In genomic region chr11:79877184-79877745, GRCm38 (mm10) we compare ENCODE assay signal across 13 mouse cellular contexts.
DNase-seq lines count a peak whose midpoint lies in the region; ATAC-seq lines count a peak whose summit lies in the region.
"Had no signal": no experiment of that assay in that cellular context is flagged by ENCODE, and none has a peak within 500 bp of the region (broad histone marks: within the 10 kb centered on the region; RNA-seq: fewer than 3 reads in every experiment).

No protein-coding gene starts in this region.

- DNase-seq in adrenal gland, adult 8-10 months = peak; percentile 15
- DNase-seq in adrenal gland, postnatal 4 days (ENCODE audit: low spot score in 2 of 2) = no peak
- peak; percentile 12 to 19 for DNase-seq in left cerebral cortex, adult 18-20 months (ENCODE audit: low spot score in 2 of 2)
- no peak for DNase-seq in left cerebral cortex, postnatal 14 days (ENCODE audit: low spot score in 2 of 2)
- peak; percentile 24 for DNase-seq in skeletal muscle tissue, adult 2 months (ENCODE audit: low read depth, low spot score)
- no peak for DNase-seq in midbrain, embryonic 10.5 days (ENCODE audit: low spot score)
- no peak for DNase-seq in midbrain, embryonic 14.5 days
- DNase-seq: cerebellum, adult 8-10 months; right cerebral cortex, postnatal 25 days had no signal

- no peaks in the 10 kb centered on the region for H3K9me3 ChIP-seq in kidney, embryonic 16.5 days (ENCODE audit: low read length)
- H3K9me3 ChIP-seq in midbrain, embryonic 10.5 days (replicated peaks) = no peaks in the 10 kb centered on the region
- no peaks in the 10 kb centered on the region for H3K9me3 ChIP-seq in midbrain, embryonic 14.5 days (ENCODE audit: control insufficient read depth, low read length)
- H3K9me3 ChIP-seq: hindbrain, embryonic 13.5 days had no signal

- peaks cover 10% of the 10 kb centered on the region; the same call in 1 of the 2 replicates for H3K4me1 ChIP-seq in kidney, embryonic 16.5 days (ENCODE audit: insufficient read depth, low read length)
- H3K4me1 ChIP-seq in midbrain, embryonic 10.5 days = no peaks in the 10 kb centered on the region
- no peaks in the 10 kb centered on the region for H3K4me1 ChIP-seq in midbrain, embryonic 14.5 days (ENCODE audit: control insufficient read depth, insufficient read depth, low read length)
- H3K4me1 ChIP-seq: hindbrain, embryonic 13.5 days had no signal

- intact Hi-C loops in left cerebral cortex, postnatal 14 days (cut with DNase I) = no loop called here

- H3K36me3 ChIP-seq in kidney, embryonic 16.5 days (ENCODE audit: insufficient read depth, low read length) = no peaks in the 10 kb centered on the region
- H3K36me3 ChIP-seq in midbrain, embryonic 10.5 days = no peaks in the 10 kb centered on the region
- H3K36me3 ChIP-seq in midbrain, embryonic 14.5 days (ENCODE audit: control insufficient read depth, insufficient read depth, low read length) = no peaks in the 10 kb centered on the region
- H3K36me3 ChIP-seq: hindbrain, embryonic 13.5 days had no signal

- no peaks in the 10 kb centered on the region for H3K27me3 ChIP-seq in kidney, embryonic 16.5 days (ENCODE audit: insufficient read depth, low read length)
- no peaks in the 10 kb centered on the region for H3K27me3 ChIP-seq in midbrain, embryonic 10.5 days (ENCODE audit: low read depth, poor library complexity, severe bottlenecking)
- no peaks in the 10 kb centered on the region for H3K27me3 ChIP-seq in midbrain, embryonic 14.5 days (ENCODE audit: control insufficient read depth, insufficient read depth, low read length)
- H3K27me3 ChIP-seq: hindbrain, embryonic 13.5 days had no signal

- H3K9ac ChIP-seq in kidney, embryonic 16.5 days (replicated peaks; ENCODE audit: low read length) = no peak overlapping the region; the same call in 1 of the 2 replicates
- H3K9ac ChIP-seq in midbrain, embryonic 14.5 days (replicated peaks; ENCODE audit: low read length) = no peak overlapping the region
- H3K9ac ChIP-seq: hindbrain, embryonic 13.5 days had no signal

- H3K27ac ChIP-seq in kidney, embryonic 16.5 days (ENCODE audit: low read length) = peak overlapping the region; percentile 67
- no peak overlapping the region for H3K27ac ChIP-seq in midbrain, embryonic 10.5 days (replicated peaks)
- H3K27ac ChIP-seq in midbrain, embryonic 14.5 days (replicated peaks; ENCODE audit: low read depth, low read length) = no peak overlapping the region
- H3K27ac ChIP-seq: hindbrain, embryonic 13.5 days had no signal

- WGBS in kidney, embryonic 16.5 days = 27% methylated on average over 3 of the region's 3 CpGs
- 71% methylated on average over 3 of the region's 3 CpGs for WGBS in midbrain, embryonic 10.5 days
- WGBS in midbrain, embryonic 14.5 days = 70% methylated on average over 3 of the region's 3 CpGs

- ATAC-seq in kidney, embryonic 16.5 days (ENCODE audit: low FRiP score, low TSS enrichment) = peak; percentile 70
- ATAC-seq in midbrain, embryonic 14.5 days (ENCODE audit: low FRiP score, low TSS enrichment) = no peak

- H3K4me2 ChIP-seq in kidney, embryonic 16.5 days (replicated peaks; ENCODE audit: low read depth, low read length) = no peak overlapping the region
- no peak overlapping the region for H3K4me2 ChIP-seq in midbrain, embryonic 14.5 days (ENCODE audit: low read length)
- H3K4me2 ChIP-seq: hindbrain, embryonic 13.5 days; liver, embryonic 11.5 days had no signal

- no peak overlapping the region for H3K4me3 ChIP-seq in kidney, embryonic 16.5 days (ENCODE audit: low read length)
- H3K4me3 ChIP-seq in midbrain, embryonic 10.5 days = no peak overlapping the region
- no peak overlapping the region for H3K4me3 ChIP-seq in midbrain, embryonic 14.5 days (replicated peaks; ENCODE audit: low read depth, low read length)
- H3K4me3 ChIP-seq: hindbrain, embryonic 13.5 days; myocyte had no signal

Comparison
In these comparisons a context has a peak if more than half of its experiments do, and no peak if none do; other contexts are left out.
1. DNase-seq: peak in adrenal gland, adult 8-10 months (single experiment), left cerebral cortex, adult 18-20 months (2 of 2) and skeletal muscle tissue, adult 2 months (single experiment); none in adrenal gland, postnatal 4 days (0 of 2), left cerebral cortex, postnatal 14 days (0 of 2), midbrain, embryonic 10.5 days (single experiment) and midbrain, embryonic 14.5 days (single experiment).